13 mouse cellular contexts compared by ENCODE assay signal in genomic region chr3:116891436-116892205, GRCm38 (mm10). TPM values are rescaled to one million over a fixed set of nuclear protein-coding genes. Genes with fewer than 3 reads are reported as not detected.
DNase-seq lines count a peak whose midpoint lies in the region; ATAC-seq and TF ChIP-seq lines count a peak whose summit lies in the region.
"Had no signal": no experiment of that assay in that cellular context is flagged by ENCODE, and none has a peak within 500 bp of the region (broad histone marks: within the 10 kb centered on the region; RNA-seq: fewer than 3 reads in every experiment).

No protein-coding gene starts in this region.

- WGBS in forebrain, embryonic 14.5 days: 47% methylated on average over 17 of the region's 17 CpGs
- WGBS in hindbrain, embryonic 16.5 days: 60% methylated on average over 17 of the region's 17 CpGs
- WGBS in midbrain, embryonic 12.5 days: 52% methylated on average over 17 of the region's 17 CpGs

- TF ChIP-seq POLR2A in brain, embryonic 14.5 days (IDR thresholded peaks at IDR 0.05; ENCODE audit: borderline replicate concordance, extremely low read depth, insufficient read depth, insufficient read length, poor library complexity, severe bottlenecking): no peak

- H3K9ac ChIP-seq in forebrain, embryonic 14.5 days (ENCODE audit: low read length): no peak overlapping the region
- no peak overlapping the region for H3K9ac ChIP-seq in hindbrain, embryonic 16.5 days (ENCODE audit: low read depth, low read length)
- H3K9ac ChIP-seq in midbrain, embryonic 12.5 days (replicated peaks): no peak overlapping the region
- H3K9ac ChIP-seq: limb, embryonic 13.5 days had no signal

- no peaks in the 10 kb centered on the region for H3K27me3 ChIP-seq in forebrain, embryonic 14.5 days (replicated peaks; ENCODE audit: control insufficient read depth, insufficient read depth, low read length)
- H3K27me3 ChIP-seq in hindbrain, embryonic 16.5 days (replicated peaks; ENCODE audit: control insufficient read depth, insufficient read depth, low read length): no peaks in the 10 kb centered on the region
- H3K27me3 ChIP-seq in midbrain, embryonic 12.5 days: no peaks in the 10 kb centered on the region
- H3K27me3 ChIP-seq: limb, embryonic 13.5 days had no signal

- peak; percentile 65 for DNase-seq in brain, embryonic 14.5 days (ENCODE audit: low read depth)
- DNase-seq in forebrain, embryonic 14.5 days (ENCODE audit: low spot score): peak; percentile 34
- DNase-seq in left cerebral cortex, postnatal 10 days (ENCODE audit: extremely low spot score in 1 of 2, low spot score in 2 of 2): no peak
- no peak for DNase-seq in gastrocnemius, postnatal 14 days
- DNase-seq in spleen, adult 12 weeks (ENCODE audit: low spot score): no peak
- DNase-seq: adrenal gland, postnatal 14 days; cerebellum, postnatal 25 days; heart, adult 18-20 months; lung, adult 18-20 months had no signal

- H3K4me2 ChIP-seq in forebrain, embryonic 14.5 days (ENCODE audit: low read length): peak overlapping the region; percentile 26; the same call in 1 of the 2 replicates
- H3K4me2 ChIP-seq in hindbrain, embryonic 16.5 days (ENCODE audit: low read length): no peak overlapping the region
- H3K4me2 ChIP-seq in midbrain, embryonic 12.5 days (replicated peaks): 0 out of 2 replicates have a peak overlapping the region, but pooled peaks have one; percentile 8
- H3K4me2 ChIP-seq: limb, embryonic 13.5 days had no signal

- peaks cover 6% of the 10 kb centered on the region for H3K4me1 ChIP-seq in forebrain, embryonic 14.5 days (ENCODE audit: control insufficient read depth, insufficient read depth, low read length)
- no peaks in the 10 kb centered on the region for H3K4me1 ChIP-seq in hindbrain, embryonic 16.5 days (ENCODE audit: control insufficient read depth, insufficient read depth, low read depth, low read length)
- H3K4me1 ChIP-seq in midbrain, embryonic 12.5 days: peaks cover 11% of the 10 kb centered on the region; the same call in 1 of the 2 replicates
- H3K4me1 ChIP-seq: limb, embryonic 13.5 days had no signal

- no peak overlapping the region for H3K4me3 ChIP-seq in forebrain, embryonic 14.5 days (ENCODE audit: low read depth, low read length)
- H3K4me3 ChIP-seq in hindbrain, embryonic 16.5 days (ENCODE audit: low read length): no peak overlapping the region
- H3K4me3 ChIP-seq in midbrain, embryonic 12.5 days: no peak overlapping the region
- H3K4me3 ChIP-seq: limb, embryonic 13.5 days had no signal

- no peak for TF ChIP-seq CTCF in brain, embryonic 14.5 days (IDR thresholded peaks at IDR 0.05; ENCODE audit: borderline replicate concordance, extremely low read depth, insufficient read depth, insufficient read length)

- intact Hi-C loops in left cerebral cortex, postnatal 10 days (cut with DNase I): no loop called here
- intact Hi-C loops in gastrocnemius, postnatal 14 days (cut with DNase I; ENCODE audit: low total_unique reads): no loop called here

- H3K27ac ChIP-seq in forebrain, embryonic 14.5 days (ENCODE audit: low read depth, low read length): no peak overlapping the region
- no peak overlapping the region for H3K27ac ChIP-seq in hindbrain, embryonic 16.5 days (ENCODE audit: low read depth, low read length)
- no peak overlapping the region for H3K27ac ChIP-seq in midbrain, embryonic 12.5 days (replicated peaks)
- H3K27ac ChIP-seq: limb, embryonic 13.5 days; macrophage had no signal

- peak; percentile 62 for ATAC-seq in forebrain, embryonic 14.5 days
- ATAC-seq in hindbrain, embryonic 16.5 days: 0 out of 2 replicates have a peak, but pooled peaks have one; percentile 52
- ATAC-seq in midbrain, embryonic 12.5 days (ENCODE audit: low FRiP score, low read depth): peak; percentile 55

- no peaks in the 10 kb centered on the region for H3K9me3 ChIP-seq in forebrain, embryonic 14.5 days (replicated peaks; ENCODE audit: control insufficient read depth, low read length)
- H3K9me3 ChIP-seq in hindbrain, embryonic 16.5 days (ENCODE audit: control insufficient read depth, low read length): no peaks in the 10 kb centered on the region
- H3K9me3 ChIP-seq in midbrain, embryonic 12.5 days: no peaks in the 10 kb centered on the region
- H3K9me3 ChIP-seq: limb, embryonic 13.5 days had no signal

- no peaks in the 10 kb centered on the region for H3K36me3 ChIP-seq in forebrain, embryonic 14.5 days (ENCODE audit: control insufficient read depth, insufficient read depth, low read length)
- H3K36me3 ChIP-seq in hindbrain, embryonic 16.5 days (ENCODE audit: control insufficient read depth, insufficient read depth, low read length): no peaks in the 10 kb centered on the region
- H3K36me3 ChIP-seq in midbrain, embryonic 12.5 days: no peaks in the 10 kb centered on the region
- H3K36me3 ChIP-seq: limb, embryonic 13.5 days had no signal

RNA-seq across cellular contexts. Expression of gene Frrs1, which starts 32.4 kb away (rescaled TPM):
- polyA plus RNA-seq in brain, embryonic 14.5 days (2012; rRNA removed): 2.9 and 4.0 TPM in 2 replicates
- polyA plus RNA-seq in forebrain, embryonic 14.5 days (2014; fragmentation: Nextera tagmentation; extraction: Ambion mirVana): 1.9 and 3.1 TPM in 2 replicates
- polyA plus RNA-seq in hindbrain, embryonic 16.5 days (2015; fragmentation: Nextera tagmentation; extraction: Ambion mirVana): 7.1 and 7.2 TPM in 2 replicates
- polyA plus RNA-seq in midbrain, embryonic 12.5 days (2016; fragmentation: Nextera tagmentation; extraction: Ambion mirVana): 3.9 and 5.7 TPM in 2 replicates
- 1 to 10 TPM; 1.8 to 3.1 TPM for total RNA-seq in left cerebral cortex, postnatal 10 days (2021)
- 1 to 10 TPM; 2.1 to 2.3 TPM for total RNA-seq in gastrocnemius, postnatal 14 days (2021)

Comparison
In these comparisons a context has a peak if more than half of its experiments do, and no peak if none do; other contexts are left out.
1. DNase-seq: peak in brain, embryonic 14.5 days (single experiment) and forebrain, embryonic 14.5 days (single experiment); none in left cerebral cortex, postnatal 10 days (0 of 2), gastrocnemius, postnatal 14 days (single experiment) and spleen, adult 12 weeks (single experiment).
2. Peak in every context shown above with its lines, with median percentiles within 50 percentile points of each other: ATAC-seq.